ENCODE assay signal across 20 mouse cellular contexts in genomic region chr8:115494353-115494752, GRCm38 (mm10).
"Had no signal": no experiment of that assay in that cellular context is flagged by ENCODE, and none has a peak within 500 bp of the region (broad histone marks: within the 10 kb centered on the region; RNA-seq: fewer than 3 reads in every experiment).

No protein-coding gene starts in this region.

- H3K36me3 ChIP-seq: limb, embryonic 10.5 days; limb, embryonic 13.5 days; liver, embryonic 12.5 days; liver, embryonic 15.5 days; lung, embryonic 15.5 days; midbrain, embryonic 13.5 days; neural tube, embryonic 13.5 days; stomach, embryonic 15.5 days had no signal

- DNase-seq: kidney, adult 2 months; kidney, postnatal 25 days; layer of hippocampus, adult 9-11 months; liver; lung, adult 18-20 months; lung, postnatal 14 days; retina, postnatal 1 day; thymus, postnatal 25 days had no signal

- H3K27me3 ChIP-seq: liver, embryonic 12.5 days; liver, embryonic 15.5 days; lung, embryonic 15.5 days; neural tube, embryonic 13.5 days; stomach, embryonic 15.5 days had no signal

- H3K9ac ChIP-seq: limb, embryonic 13.5 days; liver, embryonic 12.5 days; liver, embryonic 15.5 days; lung, embryonic 15.5 days; midbrain, embryonic 13.5 days; neural tube, embryonic 13.5 days; stomach, embryonic 15.5 days had no signal

- ATAC-seq: intestine, postnatal 0 days; liver, embryonic 12.5 days; midbrain, embryonic 13.5 days; midbrain, embryonic 16.5 days had no signal

- H3K9me3 ChIP-seq: limb, embryonic 10.5 days; limb, embryonic 13.5 days; liver, embryonic 12.5 days; liver, embryonic 15.5 days; lung, embryonic 15.5 days; midbrain, embryonic 13.5 days; neural tube, embryonic 13.5 days; stomach, embryonic 15.5 days had no signal

- H3K4me3 ChIP-seq: layer of hippocampus, adult 2 months; limb, embryonic 10.5 days; limb, embryonic 13.5 days; liver, embryonic 12.5 days; liver, embryonic 15.5 days; lung, embryonic 15.5 days; midbrain, embryonic 13.5 days; neural tube, embryonic 13.5 days; stomach, embryonic 15.5 days had no signal

- H3K4me2 ChIP-seq: limb, embryonic 13.5 days; liver, embryonic 12.5 days; liver, embryonic 15.5 days; lung, embryonic 15.5 days; midbrain, embryonic 13.5 days; neural tube, embryonic 13.5 days; stomach, embryonic 15.5 days had no signal

- H3K27ac ChIP-seq: kidney, postnatal 0 days; layer of hippocampus, adult 2 months; limb, embryonic 10.5 days; limb, embryonic 13.5 days; liver, embryonic 12.5 days; liver, embryonic 15.5 days; lung, embryonic 15.5 days; midbrain, embryonic 13.5 days; neural tube, embryonic 13.5 days; stomach, embryonic 15.5 days had no signal

- H3K4me1 ChIP-seq: limb, embryonic 10.5 days; liver, embryonic 12.5 days; liver, embryonic 15.5 days; lung, embryonic 15.5 days; midbrain, embryonic 13.5 days; stomach, embryonic 15.5 days had no signal
